Mouse (Mus musculus): Measurements from ENCODE around the gene 6430548M08Rik. TPM values are rescaled to one million over a fixed set of nuclear protein-coding genes. Genes with fewer than 3 reads are reported as not detected.
A peak's percentile ranks its signal among the peaks of the same experiment; 100 is the strongest.

6430548M08Rik gene
- 3.4 and 3.8 TPM in 2 replicates for polyA plus RNA-seq (2016; fragmentation: Nextera tagmentation; extraction: Ambion mirVana)

DNA sequence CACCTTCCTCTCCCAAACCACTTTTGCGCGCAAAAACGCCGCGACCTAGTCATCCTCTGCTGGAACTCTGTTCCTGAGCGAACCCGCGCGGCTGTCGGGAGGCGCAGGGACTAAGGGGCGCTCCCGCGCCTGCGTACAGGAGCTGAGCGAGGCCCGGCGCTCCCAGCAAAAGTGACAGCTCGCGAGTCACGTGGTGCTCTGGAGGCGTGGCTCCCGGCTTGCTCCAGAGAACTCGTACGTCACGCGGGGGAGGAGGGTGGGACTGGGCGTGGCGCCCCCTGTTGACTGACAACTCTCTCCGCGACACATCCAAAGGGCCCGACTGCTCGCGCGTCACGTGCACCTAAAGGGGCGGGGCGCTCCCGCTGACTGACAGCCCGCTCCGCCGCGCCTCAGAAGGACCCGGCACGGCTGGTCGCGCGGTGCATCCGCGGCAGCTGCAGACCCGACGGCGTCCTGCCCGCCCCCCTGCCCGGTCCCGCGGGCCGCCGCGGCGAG lies at the start of gene 6430548M08Rik:
Gene 6430548M08Rik (plus strand): TSS at position 395 of the 498 bp plus-strand sequence.
- Histone ChIP-seq H3K4me3 (peak within 1 kb of the TSS; percentile 62), H3K4me1 (peaks cover 33% of the 10 kb centered on the region), H3K36me3 (replicated peaks) (no peaks in the 10 kb centered on the region), H3K9me3 (0 out of 2 replicates have a peak, but pooled peaks cover 4% of the 10 kb centered on the region), H3K27ac (peak within 1 kb of the TSS; percentile 82), H3K27me3 (ENCODE audit: poor library complexity, severe bottlenecking) (peaks cover 53% of the 10 kb centered on the region)
- DNase-seq (ENCODE audit: extremely low spot score, low spot score) = peak; percentile 100
- under 1% methylated on average over 61 of the region's 61 CpGs for WGBS

GRCm38 (mm10) chr8:120065611-120066010 lies 48.3 kb upstream of the 6430548M08Rik start:
- Histone ChIP-seq H3K4me3 (no peak overlapping the region), H3K27me3 (ENCODE audit: poor library complexity, severe bottlenecking) (no peaks in the 10 kb centered on the region), H3K9me3 (0 out of 2 replicates have a peak, but pooled peaks cover 1% of the 10 kb centered on the region), H3K4me1 (peaks cover 8% of the 10 kb centered on the region), H3K36me3 (replicated peaks) (no peaks in the 10 kb centered on the region), H3K27ac (no peak overlapping the region)
- no peak for DNase-seq (ENCODE audit: extremely low spot score, low spot score)
- WGBS = 90% methylated on average over 8 of the region's 8 CpGs

DNA sequence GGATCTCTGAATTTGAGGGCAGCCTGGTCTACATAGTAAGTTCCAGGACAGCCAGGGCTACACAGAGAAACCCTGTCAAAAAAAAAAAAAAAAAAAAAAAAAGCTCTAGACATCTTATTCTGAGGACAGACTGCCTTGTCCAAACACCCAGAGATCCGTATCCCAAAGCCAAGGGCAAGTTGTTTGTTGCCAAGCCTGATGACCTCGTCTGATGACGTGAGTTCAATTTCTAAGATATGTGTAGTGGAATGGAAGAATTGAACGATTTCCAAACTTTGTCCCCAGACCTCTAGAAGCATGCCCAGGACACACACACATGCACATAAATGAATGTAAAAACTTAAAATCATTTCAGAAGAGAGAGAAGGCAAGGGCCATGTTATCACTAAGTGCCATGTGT lies 47.7 kb upstream of the 6430548M08Rik start:
- DNase-seq (ENCODE audit: extremely low spot score, low spot score) = no peak
- 92% methylated on average over 4 of the region's 4 CpGs for WGBS
- H3K27me3 ChIP-seq (ENCODE audit: poor library complexity, severe bottlenecking) = no peaks in the 10 kb centered on the region
- no peak overlapping the region for H3K4me3 ChIP-seq
- no peaks in the 10 kb centered on the region for H3K36me3 ChIP-seq (replicated peaks)
- H3K27ac ChIP-seq = no peak overlapping the region
- H3K4me1 ChIP-seq = peaks cover 8% of the 10 kb centered on the region
- no peaks in the 10 kb centered on the region for H3K9me3 ChIP-seq

GRCm38 (mm10) chr8:120067936-120068668 lies 45.9 kb upstream of the 6430548M08Rik start:
- 0 out of 2 replicates have a peak, but pooled peaks cover 3% of the 10 kb centered on the region for H3K27me3 ChIP-seq (ENCODE audit: poor library complexity, severe bottlenecking)
- DNase-seq (ENCODE audit: extremely low spot score, low spot score) = no peak
- H3K9me3 ChIP-seq = no peaks in the 10 kb centered on the region
- WGBS = 67% methylated on average over 19 of the region's 19 CpGs
- H3K4me1 ChIP-seq = peaks cover 14% of the 10 kb centered on the region
- no peak overlapping the region for H3K4me3 ChIP-seq
- H3K27ac ChIP-seq = no peak overlapping the region
- no peaks in the 10 kb centered on the region for H3K36me3 ChIP-seq (replicated peaks)

- H3K4me1 ChIP-seq = peaks cover 27% of the 10 kb centered on the region
- WGBS = 27% methylated on average over 4 of the region's 4 CpGs
Measured at GRCm38 (mm10) chr8:120071684-120072083, 42.3 kb upstream of the 6430548M08Rik start.

GRCm38 (mm10) chr8:120072259-120072658 lies 41.7 kb upstream of the 6430548M08Rik start:
- no peak for DNase-seq (ENCODE audit: extremely low spot score, low spot score)
- Histone ChIP-seq H3K4me3 (no peak overlapping the region), H3K36me3 (replicated peaks) (no peaks in the 10 kb centered on the region), H3K27me3 (ENCODE audit: poor library complexity, severe bottlenecking) (peaks cover 10% of the 10 kb centered on the region), H3K9me3 (no peaks in the 10 kb centered on the region), H3K4me1 (peaks cover 27% of the 10 kb centered on the region), H3K27ac (no peak overlapping the region)
- WGBS = 77% methylated on average over 9 of the region's 9 CpGs

More at GRCm38 (mm10) chr8:120071684-120072083, 42.3 kb upstream of the 6430548M08Rik start:
- no peaks in the 10 kb centered on the region for H3K36me3 ChIP-seq (replicated peaks)
- peak; percentile 81 for DNase-seq (ENCODE audit: extremely low spot score, low spot score)
- no peak overlapping the region for H3K4me3 ChIP-seq
- no peak overlapping the region for H3K27ac ChIP-seq
- peaks cover 10% of the 10 kb centered on the region for H3K27me3 ChIP-seq (ENCODE audit: poor library complexity, severe bottlenecking)
- H3K9me3 ChIP-seq = no peaks in the 10 kb centered on the region

GRCm38 (mm10) chr8:120072827-120073226 lies 41.1 kb upstream of the 6430548M08Rik start:
- no peak overlapping the region for H3K27ac ChIP-seq
- peaks cover 10% of the 10 kb centered on the region for H3K27me3 ChIP-seq (ENCODE audit: poor library complexity, severe bottlenecking)
- no peaks in the 10 kb centered on the region for H3K36me3 ChIP-seq (replicated peaks)
- 87% methylated on average over 8 of the region's 8 CpGs for WGBS
- peaks cover 27% of the 10 kb centered on the region for H3K4me1 ChIP-seq
- DNase-seq (ENCODE audit: extremely low spot score, low spot score) = no peak
- no peaks in the 10 kb centered on the region for H3K9me3 ChIP-seq
- no peak overlapping the region for H3K4me3 ChIP-seq

- Histone ChIP-seq H3K9me3 (no peaks in the 10 kb centered on the region), H3K27ac (no peak overlapping the region), H3K36me3 (replicated peaks) (no peaks in the 10 kb centered on the region), H3K27me3 (ENCODE audit: poor library complexity, severe bottlenecking) (peaks cover 10% of the 10 kb centered on the region), H3K4me1 (peaks cover 24% of the 10 kb centered on the region), H3K4me3 (no peak overlapping the region)
- DNase-seq (ENCODE audit: extremely low spot score, low spot score) = no peak
- 81% methylated on average over 6 of the region's 6 CpGs for WGBS
Measured at GRCm38 (mm10) chr8:120074516-120074915, 39.4 kb upstream of the 6430548M08Rik start.

GRCm38 (mm10) chr8:120075347-120075746 lies 38.6 kb upstream of the 6430548M08Rik start:
- no peaks in the 10 kb centered on the region for H3K9me3 ChIP-seq
- H3K27ac ChIP-seq = 0 out of 2 replicates have a peak overlapping the region, but pooled peaks have one; percentile 41
- H3K27me3 ChIP-seq (ENCODE audit: poor library complexity, severe bottlenecking) = peaks cover 10% of the 10 kb centered on the region
- no peak for DNase-seq (ENCODE audit: extremely low spot score, low spot score)
- H3K36me3 ChIP-seq (replicated peaks) = no peaks in the 10 kb centered on the region
- H3K4me1 ChIP-seq = peaks cover 24% of the 10 kb centered on the region
- no peak overlapping the region for H3K4me3 ChIP-seq
- 53% methylated on average over 6 of the region's 6 CpGs for WGBS

DNA sequence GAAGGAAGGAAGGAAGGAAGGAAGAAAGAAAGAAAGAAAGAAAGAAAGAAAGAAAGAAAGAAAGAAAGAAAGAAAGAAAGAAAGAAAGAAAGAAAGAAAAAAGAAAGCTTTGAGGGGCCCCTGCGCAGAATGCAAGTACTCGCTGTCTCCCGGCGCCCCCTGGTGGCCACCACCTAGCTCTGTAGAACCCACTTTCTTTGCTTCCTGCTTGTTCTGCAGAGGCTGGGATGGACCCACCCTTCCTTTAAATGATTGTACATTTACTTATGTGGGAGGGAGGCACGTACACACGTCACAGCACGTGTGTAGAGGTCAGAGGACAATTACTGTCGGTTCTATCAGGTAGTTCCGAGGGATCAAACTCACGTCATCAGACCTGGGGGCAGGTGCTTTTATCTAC lies 35.9 kb upstream of the 6430548M08Rik start:
- Histone ChIP-seq H3K9me3 (no peaks in the 10 kb centered on the region), H3K27ac (no peak overlapping the region), H3K27me3 (ENCODE audit: poor library complexity, severe bottlenecking) (peaks cover 7% of the 10 kb centered on the region), H3K4me3 (no peak overlapping the region), H3K4me1 (peaks cover 15% of the 10 kb centered on the region), H3K36me3 (replicated peaks) (peaks cover 25% of the 10 kb centered on the region)
- peak; percentile 75 for DNase-seq (ENCODE audit: extremely low spot score, low spot score)
- 18% methylated on average over 10 of the region's 10 CpGs for WGBS

DNA sequence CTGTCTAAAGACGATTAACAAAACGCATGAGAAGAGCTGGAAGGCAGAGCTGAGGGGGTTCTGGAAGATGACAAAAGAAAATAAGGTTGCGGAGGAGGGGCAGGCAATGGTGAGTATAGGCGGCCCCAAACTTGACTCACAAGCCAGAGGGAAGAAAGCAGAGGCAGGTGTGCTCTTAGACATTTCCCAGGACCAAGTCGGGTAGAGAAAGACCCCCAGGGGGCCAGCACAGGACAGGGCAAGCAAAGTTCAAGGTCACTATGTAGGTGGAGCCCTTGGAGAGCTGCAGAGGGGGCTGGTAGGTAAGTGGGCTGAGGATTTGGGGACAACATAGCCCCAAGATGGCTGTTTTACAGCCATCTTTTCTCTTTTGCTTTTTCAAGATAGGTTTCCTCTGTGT lies 34.6 kb upstream of the 6430548M08Rik start:
- Histone ChIP-seq H3K36me3 (replicated peaks) (peaks cover 34% of the 10 kb centered on the region), H3K9me3 (no peaks in the 10 kb centered on the region), H3K27me3 (ENCODE audit: poor library complexity, severe bottlenecking) (peaks cover 7% of the 10 kb centered on the region), H3K27ac (no peak overlapping the region), H3K4me1 (peaks cover 15% of the 10 kb centered on the region), H3K4me3 (no peak overlapping the region)
- 74% methylated on average over 5 of the region's 5 CpGs for WGBS
- no peak for DNase-seq (ENCODE audit: extremely low spot score, low spot score)

- WGBS = 93% methylated on average over 8 of the region's 8 CpGs
- no peaks in the 10 kb centered on the region for H3K9me3 ChIP-seq
- no peak overlapping the region for H3K4me3 ChIP-seq
- H3K36me3 ChIP-seq (replicated peaks) = peaks cover 72% of the 10 kb centered on the region
- peaks cover under 1% of the 10 kb centered on the region; the same call in 1 of the 2 replicates for H3K4me1 ChIP-seq
- no peaks in the 10 kb centered on the region for H3K27me3 ChIP-seq (ENCODE audit: poor library complexity, severe bottlenecking)
- H3K27ac ChIP-seq = no peak overlapping the region
- no peak for DNase-seq (ENCODE audit: extremely low spot score, low spot score)
Measured at GRCm38 (mm10) chr8:120083261-120083660, 30.7 kb upstream of the 6430548M08Rik start.

GRCm38 (mm10) chr8:120084783-120085182 lies 29.2 kb upstream of the 6430548M08Rik start:
- H3K36me3 ChIP-seq (replicated peaks) = peaks cover 80% of the 10 kb centered on the region
- H3K27ac ChIP-seq = no peak overlapping the region
- H3K4me3 ChIP-seq = no peak overlapping the region
- H3K27me3 ChIP-seq (ENCODE audit: poor library complexity, severe bottlenecking) = no peaks in the 10 kb centered on the region
- 93% methylated on average over 8 of the region's 8 CpGs for WGBS
- no peaks in the 10 kb centered on the region for H3K4me1 ChIP-seq
- DNase-seq (ENCODE audit: extremely low spot score, low spot score) = no peak
- no peaks in the 10 kb centered on the region for H3K9me3 ChIP-seq
